Mouse (Mus musculus) heart, adult 9 months (tissue): ENCODE results near the gene Rsad2.
"Not testable (repeated sequence)": the region's sequence is repeated elsewhere in the genome, so short reads cannot be mapped to it uniquely, and the experiment has no call there.

Experiments used
- DNase-seq, 2 experiments: peaks; one replicate each; pipeline ENCODE4 v3.0.0; 2022; ENCODE audit warnings: low spot score in 2 of 2

Rsad2 gene

GRCm38 (mm10) chr12:26446377-26447045 lies 9.7 kb downstream of the Rsad2 start:
- DNase-seq = no peak

GRCm38 (mm10) chr12:26444511-26444910 lies 11.7 kb downstream of the Rsad2 start:
- no peak for DNase-seq

GRCm38 (mm10) chr12:26444054-26444453 lies 12.2 kb downstream of the Rsad2 start:
- DNase-seq = peak; percentile 52 to 84

GRCm38 (mm10) chr12:26439366-26439765 lies 16.9 kb downstream of the Rsad2 start:
- peak; percentile 39 to 58 for DNase-seq

GRCm38 (mm10) chr12:26437950-26438349 lies 18.3 kb downstream of the Rsad2 start:
- no peak for DNase-seq

GRCm38 (mm10) chr12:26436334-26436733 lies 19.9 kb downstream of the Rsad2 start:
- peak; percentile 59 to 67 for DNase-seq

GRCm38 (mm10) chr12:26428771-26429170 lies 27.5 kb downstream of the Rsad2 start:
- DNase-seq = not testable (repeated sequence)

- DNase-seq = no peak
Measured at GRCm38 (mm10) chr12:26424841-26425240, 31.4 kb downstream of the Rsad2 start.

GRCm38 (mm10) chr12:26418322-26418721 lies 37.9 kb downstream of the Rsad2 start:
- no peak for DNase-seq

GRCm38 (mm10) chr12:26416636-26417295 lies 39.5 kb downstream of the Rsad2 start:
- no peak for DNase-seq

- DNase-seq = peak; percentile 81 to 88
Measured at GRCm38 (mm10) chr12:26415104-26415771, 41.0 kb downstream of the Rsad2 start, which contains the start of gene Rnf144a. Rnf144a (minus strand) TSS chr12:26415254.

GRCm38 (mm10) chr12:26414451-26415103 lies 41.7 kb downstream of the Rsad2 start:
- DNase-seq = peak; percentile 30 to 31

GRCm38 (mm10) chr12:26413961-26414411 lies 42.3 kb downstream of the Rsad2 start:
- DNase-seq = peak; percentile 35 to 37

- DNase-seq = peak in 1 of 2 experiments; percentile 34
Measured at GRCm38 (mm10) chr12:26412802-26413201, 43.5 kb downstream of the Rsad2 start.

- DNase-seq = no peak
Measured at GRCm38 (mm10) chr12:26411841-26412450, 44.3 kb downstream of the Rsad2 start.

- no peak for DNase-seq
Measured at GRCm38 (mm10) chr12:26410443-26410842, 45.8 kb downstream of the Rsad2 start.

GRCm38 (mm10) chr12:26408707-26409106 lies 47.5 kb downstream of the Rsad2 start:
- no peak for DNase-seq

GRCm38 (mm10) chr12:26404781-26405702 lies 51.2 kb downstream of the Rsad2 start:
- peak; percentile 83 to 88 for DNase-seq

GRCm38 (mm10) chr12:26403372-26404125 lies 52.7 kb downstream of the Rsad2 start:
- peak; percentile 69 to 70 for DNase-seq
